Mouse (Mus musculus) cerebellum, postnatal 14 days (tissue): ENCODE measurements around the gene Bcr.

ENCODE experiments used
- DNase-seq, 2 experiments: peaks; one replicate each; pipeline ENCODE4 v3.0.0; 2021; ENCODE audit warnings: mixed read lengths in 2 of 2

Bcr gene

DNA sequence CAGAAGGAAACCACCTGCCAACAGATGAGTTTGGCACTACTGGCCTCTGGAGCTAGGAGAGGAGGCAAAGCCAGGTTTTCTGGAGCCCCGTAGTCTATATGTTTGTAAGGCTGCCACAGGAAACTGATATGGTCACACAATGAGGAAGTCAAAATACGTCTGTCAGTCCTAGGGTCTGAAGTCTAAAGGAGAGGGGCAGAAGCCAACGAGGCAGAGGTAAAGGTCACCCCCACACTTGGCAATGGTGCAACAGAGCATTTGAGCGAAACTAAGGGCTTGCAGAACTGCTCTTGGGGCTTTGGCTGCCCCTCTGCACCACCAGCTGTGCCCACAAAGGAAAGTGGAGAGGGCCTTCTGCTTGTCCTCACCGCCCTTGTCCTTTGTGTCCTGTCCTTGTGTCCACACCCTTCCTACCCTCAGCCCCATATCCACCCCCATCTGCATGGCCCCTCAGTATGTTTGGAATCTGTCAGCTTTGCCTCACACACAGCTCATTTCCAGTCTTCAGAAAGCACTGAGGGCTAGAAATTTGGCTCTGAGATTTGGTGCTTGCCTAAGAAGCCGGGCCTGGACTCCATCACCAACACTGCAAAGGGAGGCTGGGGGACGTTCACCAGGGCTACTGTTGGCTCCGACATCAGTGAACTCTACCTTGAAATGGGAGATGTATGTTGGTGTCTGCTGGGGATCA lies 127.1 kb downstream of the Bcr start:
- DNase-seq, result peak; percentile 37 to 56

DNA sequence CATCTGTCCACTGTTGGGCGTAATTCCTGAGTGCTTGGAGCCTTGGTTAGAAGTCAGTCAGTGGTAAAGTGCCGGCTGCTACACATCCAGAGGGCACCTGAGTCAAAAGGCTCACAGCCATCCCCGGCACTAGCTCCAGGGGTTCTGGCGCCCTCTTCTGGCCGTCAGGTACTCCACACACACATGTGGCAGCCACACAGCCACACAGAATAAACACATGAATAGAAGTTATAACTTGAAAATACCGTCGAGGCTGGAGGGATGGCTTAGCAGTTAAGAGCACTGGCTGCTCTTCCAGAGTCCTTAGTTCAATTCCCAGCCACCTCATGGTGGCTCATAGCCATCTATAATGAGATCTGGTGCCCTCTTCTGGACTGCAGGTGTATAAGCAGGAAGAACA lies 131.3 kb downstream of the Bcr start:
- no peak for DNase-seq

DNA sequence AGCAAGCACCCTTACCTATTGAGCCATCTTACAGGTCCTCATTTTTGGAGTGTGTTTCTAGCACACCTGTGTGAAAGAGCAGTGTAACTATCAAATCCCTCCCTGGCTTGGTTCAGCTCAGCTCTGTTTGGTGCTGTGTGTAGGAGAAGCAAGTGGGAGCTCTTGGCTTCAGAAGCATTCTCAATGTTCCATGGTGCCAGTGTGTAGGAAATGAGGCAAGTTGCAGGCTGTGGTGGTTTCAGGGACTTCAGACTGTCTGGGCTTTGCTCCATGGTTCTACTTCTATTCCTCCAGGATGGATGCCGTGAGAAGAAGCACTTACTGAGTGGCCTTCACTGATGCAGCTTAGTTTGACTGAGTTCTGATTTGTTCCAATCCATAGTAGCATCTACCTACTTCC lies 137.4 kb downstream of the Bcr start:
- no peak for DNase-seq

DNA sequence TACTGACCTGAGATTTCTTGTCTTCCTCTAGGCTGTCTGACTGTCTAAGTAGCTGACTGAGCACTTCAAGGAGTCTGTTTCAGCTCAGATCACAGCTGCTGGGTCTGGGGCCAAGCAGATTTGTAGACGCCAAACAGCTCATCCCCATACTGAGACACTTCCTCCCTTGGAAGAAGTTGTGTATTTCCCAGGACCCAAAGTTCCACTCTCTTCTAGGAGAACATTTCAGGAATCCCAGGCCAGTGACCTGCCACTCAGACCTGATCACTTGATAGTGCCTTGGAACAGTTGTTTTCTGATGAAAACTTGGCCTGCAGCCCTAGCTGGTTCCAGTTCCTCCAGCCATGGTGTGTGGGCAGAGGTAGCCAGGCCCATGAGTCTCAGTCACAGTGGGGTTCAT lies 140.3 kb downstream of the Bcr start:
- no peak for DNase-seq

DNA sequence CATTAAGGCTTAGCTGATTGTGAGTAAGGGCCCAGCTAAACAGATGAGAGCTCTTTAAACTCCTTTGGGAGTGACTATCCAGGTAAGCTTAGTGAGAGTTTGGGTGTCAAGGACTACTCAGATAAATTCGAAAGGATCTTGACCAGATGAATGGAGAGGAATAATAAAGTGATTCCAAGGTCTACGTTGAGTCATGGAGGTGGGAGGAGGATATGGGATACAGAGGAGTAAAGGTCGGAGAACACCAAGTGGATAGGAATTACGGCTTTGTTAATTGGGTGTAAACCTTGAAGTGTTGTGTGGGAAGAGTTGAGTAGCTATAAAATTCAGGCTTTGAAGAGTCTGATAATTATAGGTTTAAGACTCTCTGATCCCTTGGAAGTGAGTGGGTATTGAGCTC lies 145.8 kb downstream of the Bcr start:
- no peak for DNase-seq

DNA sequence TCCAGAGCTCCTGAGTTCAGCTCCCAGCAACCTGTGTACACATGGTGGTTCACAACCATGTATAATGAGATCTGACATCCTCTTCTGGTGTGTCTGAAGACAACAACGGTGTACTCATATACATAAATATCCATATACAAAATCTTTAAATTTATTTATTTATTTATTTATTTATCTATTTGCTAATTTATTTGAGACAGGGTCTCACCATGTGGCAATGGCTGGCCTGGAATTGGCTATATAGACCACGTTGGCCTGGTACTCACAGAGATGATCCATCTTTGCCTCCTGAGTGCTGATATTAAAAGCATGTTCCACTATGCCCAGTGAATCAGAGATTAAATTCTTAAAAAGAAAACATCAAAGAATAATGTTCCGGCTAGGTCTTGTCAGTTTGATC lies 150.4 kb downstream of the Bcr start:
- DNase-seq, result no peak

DNA sequence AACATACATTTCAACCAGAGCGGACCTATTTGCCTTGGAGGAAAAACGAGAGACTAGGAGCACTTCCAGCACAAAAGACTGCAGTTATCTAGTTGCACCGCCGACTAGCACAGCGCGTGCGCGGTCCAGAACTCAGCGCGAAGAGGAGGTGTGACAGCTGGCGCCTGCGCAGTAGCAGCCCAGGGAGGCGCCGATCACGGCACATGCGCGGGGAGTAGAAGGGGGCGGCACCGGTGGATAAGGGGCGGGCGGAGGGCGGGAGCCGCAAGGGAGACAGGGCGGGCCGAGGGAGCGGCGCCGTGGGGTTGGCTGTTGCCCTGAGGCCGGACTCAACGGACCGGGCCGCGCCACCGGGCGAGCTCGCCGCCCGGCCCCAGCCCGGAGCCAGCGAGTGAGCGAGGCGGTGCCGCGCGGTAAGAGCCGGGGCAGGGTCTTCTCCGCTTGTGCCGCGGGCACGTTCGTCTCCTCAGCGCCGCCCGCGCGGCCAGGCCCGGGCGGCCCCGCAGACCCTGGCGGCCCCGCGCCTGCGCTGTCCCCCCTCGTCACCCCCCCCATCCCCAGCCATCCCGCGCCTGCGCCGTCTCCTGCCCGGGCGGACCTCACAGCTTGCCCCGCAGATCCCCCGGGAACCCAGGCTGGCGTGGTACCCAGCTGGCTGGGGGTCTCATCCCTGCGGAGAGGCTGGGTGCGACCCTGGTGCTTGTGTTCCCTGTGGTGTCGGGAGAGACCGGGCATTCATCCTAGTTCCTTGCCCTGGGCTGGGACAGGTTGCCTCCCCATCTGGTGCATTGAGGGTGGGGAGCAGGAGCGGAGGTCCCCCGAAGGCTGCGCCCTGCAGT lies 151.6 kb downstream of the Bcr start, which contains the start of gene Specc1l:
Specc1l (plus strand) TSS at position 267 of the 839 bp plus-strand sequence.
- DNase-seq, result peak; percentile 97

DNA sequence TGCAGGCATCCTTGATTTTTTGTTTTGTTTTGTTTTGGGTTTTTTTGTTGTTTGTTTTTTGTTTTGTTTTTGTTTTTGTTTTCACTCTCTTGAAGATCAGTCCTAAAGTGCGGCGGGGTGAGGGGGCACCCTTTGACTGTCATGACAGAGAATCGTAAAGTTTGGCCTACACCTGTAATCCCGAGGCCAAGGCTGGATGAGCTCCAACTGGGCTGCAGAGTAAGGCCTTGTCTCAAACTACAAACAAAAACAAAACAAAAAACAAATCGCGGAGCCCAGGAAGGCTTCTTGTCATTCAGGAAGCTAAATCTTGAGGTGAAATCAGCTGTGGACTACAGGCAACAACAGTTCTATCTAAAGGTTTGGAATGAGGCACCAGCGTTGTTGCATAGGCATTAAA lies 152.6 kb downstream of the Bcr start:
- peak; percentile 81 to 83 for DNase-seq

DNA sequence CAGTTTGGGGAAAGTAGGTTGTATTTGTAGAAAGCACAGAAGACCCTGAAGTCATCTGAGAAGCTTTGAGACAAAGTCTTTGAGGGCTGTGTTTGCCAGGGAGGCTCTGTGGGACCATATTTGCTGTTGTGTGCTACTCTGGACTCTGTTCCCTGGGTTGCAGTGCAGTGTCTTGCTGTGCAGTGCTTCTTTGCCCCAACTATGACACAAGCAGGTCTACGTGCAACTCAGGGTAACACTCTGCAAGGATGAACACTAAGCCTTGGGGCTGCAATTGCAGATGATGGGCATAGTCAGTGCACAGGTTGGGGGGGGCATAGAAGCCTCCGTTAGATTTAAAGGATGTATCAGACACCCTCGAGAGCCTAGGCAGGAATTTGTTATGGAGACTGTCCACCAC lies 160.3 kb downstream of the Bcr start:
- no peak for DNase-seq

DNA sequence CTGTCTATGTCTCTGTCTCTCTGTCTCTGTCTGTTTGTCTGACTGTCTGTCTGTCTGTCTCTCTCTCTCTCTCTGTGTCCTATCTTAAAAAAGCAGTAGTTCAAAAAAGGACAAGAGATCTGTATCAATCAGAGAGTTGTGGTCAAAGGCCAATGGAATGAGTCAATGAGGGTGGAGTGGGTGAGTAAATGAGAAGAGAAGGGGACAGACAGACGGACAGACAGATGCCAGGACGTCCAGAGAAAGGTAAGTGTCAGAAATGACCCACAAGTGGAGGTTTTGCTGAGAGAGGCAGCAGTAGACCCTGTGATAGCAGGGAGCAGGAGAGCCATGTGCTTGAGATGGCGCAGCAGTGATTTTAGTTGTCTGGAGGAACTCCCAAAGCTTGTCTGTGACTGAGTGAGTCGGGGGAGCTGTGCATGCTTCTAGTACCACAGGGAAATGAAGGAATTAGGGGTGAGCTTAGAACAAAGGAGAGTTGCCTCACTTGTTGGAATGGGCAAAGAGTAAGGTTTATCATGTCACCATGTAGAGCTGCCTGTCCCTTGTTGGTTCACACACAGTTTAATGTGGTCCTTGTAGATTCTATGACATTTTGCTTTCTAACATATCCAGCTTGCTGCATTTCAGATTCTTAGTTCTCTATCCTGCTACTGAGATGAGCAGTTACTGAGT lies 161.7 kb downstream of the Bcr start:
- DNase-seq, result no peak

DNA sequence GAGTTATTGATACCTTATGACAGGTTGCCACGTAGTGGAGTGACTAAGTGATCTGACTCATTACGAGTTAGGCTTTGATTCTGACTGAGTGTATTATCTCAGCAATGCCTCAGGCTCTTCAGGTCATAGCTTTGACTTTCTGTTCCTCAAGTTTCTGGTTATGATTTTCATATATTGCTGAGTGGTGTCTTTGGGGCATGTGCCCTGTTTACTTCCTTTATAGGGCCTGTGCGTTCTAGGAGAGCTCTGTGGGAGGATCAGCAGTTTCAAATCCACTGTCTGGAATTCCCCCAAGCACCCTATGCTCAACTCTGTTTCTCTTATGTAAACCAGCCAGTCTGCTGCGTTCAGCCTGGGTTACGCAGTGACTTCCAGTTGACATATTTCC lies 162.2 kb downstream of the Bcr start:
- DNase-seq, result no peak

DNA sequence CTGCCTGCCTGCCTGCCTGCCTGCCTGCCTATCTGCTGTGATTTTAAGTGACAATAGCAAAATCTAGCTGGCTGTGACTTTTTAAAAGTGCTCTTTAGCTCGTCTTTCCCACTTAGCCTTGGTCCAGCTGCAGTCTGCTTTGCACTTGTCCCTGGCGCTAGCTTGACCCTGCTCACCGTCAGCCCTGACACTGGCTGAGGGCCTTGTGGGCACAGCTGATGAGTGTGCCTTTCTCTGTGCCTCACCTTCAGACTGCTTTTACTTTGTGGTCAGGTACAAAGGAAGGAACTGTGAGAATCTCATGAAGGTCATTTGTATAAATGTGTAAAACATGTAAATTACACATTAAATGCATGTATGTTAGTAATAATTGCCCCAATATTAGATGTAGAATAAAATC lies 163.8 kb downstream of the Bcr start:
- DNase-seq, result no peak

DNA sequence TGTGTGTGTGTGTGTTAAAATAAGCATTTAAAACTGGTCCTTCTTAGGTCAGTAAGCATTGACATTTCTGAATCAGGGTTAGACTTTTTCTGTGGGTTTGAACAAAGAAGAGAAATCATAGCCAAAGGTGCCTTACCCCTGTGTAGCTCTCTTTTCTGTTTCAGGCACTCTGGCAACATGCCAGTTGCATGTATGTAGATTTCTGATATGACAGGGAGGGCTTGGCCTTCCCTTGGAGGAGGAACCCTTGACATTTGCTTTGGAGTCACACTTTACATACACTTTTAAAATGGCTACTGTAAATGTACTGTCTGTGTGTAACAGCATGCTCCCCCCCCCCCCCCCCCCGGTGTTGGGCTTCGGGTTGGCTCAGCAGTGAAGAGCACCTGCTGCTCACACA lies 164.2 kb downstream of the Bcr start:
- DNase-seq, result no peak

DNA sequence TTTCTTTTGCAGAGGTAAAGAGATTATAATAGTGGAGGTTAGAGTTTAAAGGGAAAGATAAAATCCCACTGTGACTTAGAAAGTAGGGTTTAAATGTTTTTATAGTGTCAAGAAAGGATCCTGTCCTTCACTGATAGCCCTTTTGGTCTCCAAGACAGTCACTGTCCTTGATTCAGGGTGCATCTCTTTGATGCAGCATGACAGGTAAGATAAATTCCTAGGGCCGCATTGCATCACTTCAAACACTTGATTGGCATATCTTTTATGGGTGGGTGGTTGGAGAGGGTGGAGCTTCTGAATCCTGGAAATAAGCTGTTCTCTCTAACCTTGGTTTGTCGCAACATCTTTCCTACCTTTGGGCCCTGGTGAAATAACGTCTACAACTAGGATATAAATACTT lies 167.0 kb downstream of the Bcr start:
- DNase-seq, result no peak

DNA sequence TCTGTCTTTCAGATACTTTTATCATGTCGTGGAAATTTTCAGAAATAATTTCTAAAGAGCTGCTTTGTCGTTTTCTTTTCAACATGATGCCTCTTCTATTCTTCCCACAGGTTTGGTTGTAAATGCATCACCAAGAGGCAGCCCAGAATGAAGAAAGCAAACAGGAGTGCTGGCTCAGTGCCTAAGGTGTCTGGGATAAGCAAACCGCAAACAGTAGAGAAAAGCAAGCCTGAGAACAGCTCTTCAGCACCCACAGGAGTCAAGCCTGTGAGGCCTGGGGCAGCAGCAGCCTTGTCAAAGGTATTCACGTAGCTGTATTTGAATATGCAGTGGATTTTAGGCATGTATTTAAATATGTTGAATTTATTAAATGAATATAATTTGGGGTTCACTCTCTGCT lies 170.2 kb downstream of the Bcr start:
- DNase-seq, result peak; percentile 38 to 40

DNA sequence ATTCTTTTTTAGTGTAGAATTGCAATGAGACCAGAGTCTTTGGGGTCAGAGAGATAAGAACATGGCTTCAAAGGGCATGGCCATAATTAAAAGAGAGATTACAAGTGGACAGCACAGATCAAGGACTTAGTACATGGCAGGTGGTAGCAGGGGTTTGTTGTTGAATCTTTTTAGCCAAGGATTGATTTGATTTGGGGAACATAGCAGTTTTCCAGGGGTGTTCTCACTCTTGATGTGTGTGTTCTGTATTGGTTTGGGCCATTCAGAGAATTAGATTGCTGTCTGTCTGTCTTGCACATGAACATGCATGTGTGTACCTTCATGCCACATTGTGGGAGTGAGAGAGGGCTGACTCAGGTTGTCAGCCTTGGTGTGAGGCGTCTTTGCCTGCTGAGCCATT lies 171.5 kb downstream of the Bcr start:
- no peak for DNase-seq

DNA sequence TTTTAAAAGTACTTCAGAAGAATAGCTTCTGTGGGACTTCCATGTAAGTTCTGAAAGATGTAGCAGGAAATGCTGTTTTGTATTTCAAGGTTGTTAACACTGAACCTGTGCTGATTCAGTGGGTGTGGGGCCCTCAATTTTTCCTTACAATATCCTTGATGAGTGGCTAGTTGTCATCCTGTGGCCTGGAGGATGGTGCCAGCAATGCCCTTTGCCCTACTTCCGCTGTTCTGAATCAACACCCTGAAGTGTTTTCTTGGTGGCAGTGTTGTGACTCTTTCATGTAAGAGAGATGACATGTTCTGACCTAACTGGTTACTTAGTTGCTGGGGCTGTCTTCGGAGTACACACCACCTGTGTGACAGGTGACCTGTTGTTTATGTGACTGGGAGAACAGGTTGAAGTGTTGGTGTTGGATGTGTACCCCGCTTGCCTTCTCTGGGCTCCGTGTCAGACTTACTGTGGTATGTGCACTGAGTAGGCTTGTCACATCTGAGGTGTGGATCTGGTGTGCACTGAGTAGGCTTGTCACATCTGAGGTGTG lies 172.3 kb downstream of the Bcr start:
- no peak for DNase-seq

DNA sequence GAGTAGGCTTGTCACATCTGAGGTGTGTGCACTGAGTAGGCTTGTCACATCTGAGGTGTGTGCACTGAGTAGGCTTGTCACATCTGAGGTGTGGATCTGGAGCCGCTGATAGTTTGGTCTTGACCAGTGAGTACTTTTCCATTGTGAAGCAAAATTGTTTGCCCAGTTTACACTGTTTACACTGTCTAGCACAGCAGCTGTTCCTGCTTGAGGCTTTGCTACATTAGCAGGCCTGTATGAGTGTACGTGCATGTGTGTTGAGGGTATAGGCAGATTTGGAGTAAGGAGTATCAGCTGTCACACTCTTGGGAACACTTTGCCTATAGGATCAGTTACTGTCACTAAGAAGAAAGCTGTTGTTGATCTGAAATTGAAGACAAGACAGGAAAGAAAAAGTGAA lies 173.1 kb downstream of the Bcr start:
- no peak for DNase-seq
